Mouse (Mus musculus) kidney, adult 2 months (tissue): ENCODE results near the gene Mllt11.

ENCODE experiments used
- CTCF ChIP-seq: fragments of 200-500 bp; conservative IDR thresholded peaks from 2 replicates; pipeline ENCODE4 v1.5.1; 2011; ENCODE audit warnings: low read depth, mild to moderate bottlenecking, control low read depth, low read length, moderate library complexity, mixed read lengths; ENCODE audit not compliant: insufficient read depth, insufficient read length
- POLR2A ChIP-seq: fragments of 200-500 bp; IDR thresholded peaks from one replicate; pipeline ENCODE4 v1.6.1; 2011; ENCODE audit warnings: low read depth, low read length, control low read depth

- no peak for TF ChIP-seq POLR2A
- TF ChIP-seq CTCF = no peak
Observed at GRCm38 (mm10) chr3:95230495-95231297, 1.3 kb downstream of the Mllt11 start.
